Mouse (Mus musculus) ovary, adult 18-20 months (tissue): ENCODE measurements at regions not wholly inside any gene's neighbourhood (a gene's known extent, or its start where the extent isn't known, plus 50 kb on each side); places are given as distances from the start of the nearest gene placed in this dataset.

Source experiments
- DNase-seq: peaks from one replicate; pipeline ENCODE4 v3.0.0; 2022; ENCODE audit warnings: low spot score, mixed read lengths

- no peak for DNase-seq
Measured at GRCm38 (mm10) chr4:84102736-84103135, 572.3 kb downstream of the Bnc2 start.

GRCm38 (mm10) chr4:84108592-84108991 is 566.5 kb downstream of the Bnc2 start:
- no peak for DNase-seq

GRCm38 (mm10) chr4:84109771-84110503 is 565.1 kb downstream of the Bnc2 start:
- no peak for DNase-seq

- no peak for DNase-seq
Measured at GRCm38 (mm10) chr4:84114162-84115040, 560.7 kb downstream of the Bnc2 start.

GRCm38 (mm10) chr4:84118284-84118919 is 556.7 kb downstream of the Bnc2 start:
- no peak for DNase-seq

- DNase-seq, result no peak
Measured at GRCm38 (mm10) chr4:84119616-84120015, 555.5 kb downstream of the Bnc2 start.

GRCm38 (mm10) chr4:84120330-84120729 is 554.7 kb downstream of the Bnc2 start:
- no peak for DNase-seq

- no peak for DNase-seq
Measured at GRCm38 (mm10) chr4:84121442-84121841, 553.6 kb downstream of the Bnc2 start.

GRCm38 (mm10) chr4:84126400-84126799 is 548.7 kb downstream of the Bnc2 start:
- DNase-seq, result no peak

- no peak for DNase-seq
Measured at GRCm38 (mm10) chr4:84127380-84127779, 547.7 kb downstream of the Bnc2 start.

GRCm38 (mm10) chr4:84130840-84131547 is 544.1 kb downstream of the Bnc2 start:
- DNase-seq, result no peak

- no peak for DNase-seq
Measured at GRCm38 (mm10) chr4:84135740-84136139, 539.3 kb downstream of the Bnc2 start.

- DNase-seq, result no peak
Measured at GRCm38 (mm10) chr4:84137171-84137919, 537.7 kb downstream of the Bnc2 start.

- DNase-seq, result no peak
Measured at GRCm38 (mm10) chr4:84149149-84150050, 525.7 kb downstream of the Bnc2 start.

- DNase-seq, result no peak
Measured at GRCm38 (mm10) chr4:84150698-84151097, 524.4 kb downstream of the Bnc2 start.

GRCm38 (mm10) chr4:84151247-84151646 is 523.8 kb downstream of the Bnc2 start:
- no peak for DNase-seq

- DNase-seq, result no peak
Measured at GRCm38 (mm10) chr4:84151971-84152450, 523.1 kb downstream of the Bnc2 start.

GRCm38 (mm10) chr4:84153571-84153970 is 521.5 kb downstream of the Bnc2 start:
- no peak for DNase-seq

- no peak for DNase-seq
Measured at GRCm38 (mm10) chr4:84157911-84158647, 517.0 kb downstream of the Bnc2 start.
